Mouse (Mus musculus): ENCODE measurements around the gene Msx1.

Gene Msx1

DNA sequence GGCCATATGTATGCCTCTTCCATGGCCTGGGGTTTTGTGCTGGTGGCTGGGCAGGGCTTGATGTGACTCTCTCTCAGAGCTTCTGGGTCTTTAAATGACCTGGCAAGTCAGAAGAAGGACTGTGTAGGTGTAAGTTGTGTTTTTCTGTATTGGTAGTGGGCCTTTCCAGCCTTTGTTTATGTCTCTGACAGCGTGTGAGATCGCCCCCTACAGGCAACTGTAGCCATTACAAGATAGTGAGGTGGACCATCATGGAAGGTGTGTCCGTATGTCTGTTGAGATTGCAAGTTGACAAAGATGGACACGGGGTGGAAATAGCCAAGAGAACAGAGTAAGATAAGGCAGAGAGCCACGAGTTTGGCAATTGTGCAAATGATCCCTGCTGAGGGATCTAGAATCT is 32.2 kb downstream of the Msx1 start:
- DNase-seq (ENCODE audit: low spot score): no peak

GRCm38 (mm10) chr5:37784847-37785391 is 39.5 kb downstream of the Msx1 start:
- no peak for DNase-seq (ENCODE audit: low spot score)

DNA sequence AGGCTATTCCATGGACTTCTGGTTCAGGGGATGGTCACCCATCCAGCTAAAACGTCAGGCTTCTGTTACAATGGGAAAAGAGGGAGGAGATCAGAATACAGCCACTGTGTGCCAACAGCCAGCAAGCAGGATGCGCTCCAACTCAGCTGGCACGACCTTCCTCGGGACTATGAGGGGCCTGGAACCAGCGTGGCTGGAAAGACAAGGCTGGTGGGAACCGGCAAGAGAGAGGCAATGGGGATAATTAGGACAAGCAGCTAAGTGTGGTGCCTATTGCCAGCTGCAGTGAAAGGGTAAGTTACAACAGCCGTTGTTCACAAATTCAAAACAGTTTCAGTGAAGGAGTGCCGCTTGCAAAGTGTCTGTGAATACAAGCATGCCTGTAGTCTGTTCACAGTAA is 41.1 kb downstream of the Msx1 start:
- DNase-seq (ENCODE audit: low spot score): no peak

- DNase-seq (ENCODE audit: low spot score): no peak
These were observed 48.7 kb downstream of the Msx1 start for GRCm38 (mm10) chr5:37775681-37776080.

GRCm38 (mm10) chr5:37774011-37774410 is 50.4 kb downstream of the Msx1 start:
- no peak for DNase-seq (ENCODE audit: low spot score)

DNA sequence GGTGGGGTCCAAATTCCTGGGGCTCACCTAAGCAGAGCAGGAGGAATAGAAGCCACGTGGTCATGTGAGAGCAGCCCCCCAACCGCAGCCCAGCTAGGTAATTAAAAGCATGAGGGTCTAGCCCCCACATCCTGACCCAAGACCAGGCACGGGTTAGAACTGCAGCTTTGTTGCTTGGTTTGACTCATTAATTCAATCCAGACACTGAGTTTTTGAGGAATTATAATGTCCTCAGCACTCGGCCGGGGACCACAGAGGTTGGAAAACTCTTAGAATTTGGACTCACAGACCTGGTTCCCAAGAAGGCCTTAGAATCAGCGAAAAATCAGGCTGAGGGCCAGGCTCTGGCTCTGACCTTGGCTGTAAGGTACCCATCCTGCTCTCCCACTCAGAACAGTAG is 53.5 kb downstream of the Msx1 start:
- DNase-seq (ENCODE audit: low spot score): no peak
